27 mouse cellular contexts compared by ENCODE assay signal in genomic region chr12:83298358-83298757, GRCm38 (mm10).
DNase-seq lines count a peak whose midpoint lies in the region; ATAC-seq and TF ChIP-seq lines count a peak whose summit lies in the region.
"Had no signal": no experiment of that assay in that cellular context is flagged by ENCODE, and none has a peak within 500 bp of the region (broad histone marks: within the 10 kb centered on the region; RNA-seq: fewer than 3 reads in every experiment).

No protein-coding gene starts in this region.

- H3K27ac ChIP-seq in liver, embryonic 11.5 days (ENCODE audit: low read depth, low read length) = no peak overlapping the region
- H3K27ac ChIP-seq: embryonic facial prominence, embryonic 13.5 days; embryonic facial prominence, embryonic 15.5 days; forebrain, embryonic 10.5 days; forebrain, embryonic 12.5 days had no signal

- ATAC-seq in G1E (ENCODE audit: extremely low read depth, insufficient number of reproducible peaks, low FRiP score, poor library complexity, severe bottlenecking) = no peak
- peak; percentile 35; the same call in 1 of the 2 replicates for ATAC-seq in granulocyte monocyte progenitor cell, adult 5-6 weeks (replicated peaks; ENCODE audit: poor library complexity, severe bottlenecking)
- ATAC-seq in megakaryocyte progenitor cell, adult 5-6 weeks (replicated peaks; ENCODE audit: poor library complexity) = peak; percentile 50
- no peak for ATAC-seq in liver, embryonic 11.5 days (replicated peaks; ENCODE audit: low FRiP score)
- ATAC-seq: CD4-positive, CD25-positive, alpha-beta regulatory T cell, adult 4 months; forebrain, embryonic 14.5 days; forebrain, embryonic 16.5 days had no signal

- H3K36me3 ChIP-seq in G1E (replicated peaks) = peaks cover 31% of the 10 kb centered on the region
- H3K36me3 ChIP-seq in liver, embryonic 11.5 days (ENCODE audit: control insufficient read depth, insufficient read depth, low read length) = no peaks in the 10 kb centered on the region
- H3K36me3 ChIP-seq: embryonic facial prominence, embryonic 13.5 days; embryonic facial prominence, embryonic 15.5 days; forebrain, embryonic 10.5 days; forebrain, embryonic 12.5 days had no signal

- H3K4me2 ChIP-seq in liver, embryonic 11.5 days = no peak overlapping the region
- H3K4me2 ChIP-seq: embryonic facial prominence, embryonic 13.5 days; embryonic facial prominence, embryonic 15.5 days; forebrain, embryonic 12.5 days had no signal

- TF ChIP-seq CTCF in G1E (IDR thresholded peaks at IDR 0.05; ENCODE audit: low read depth, low read length) = no peak

- WGBS in liver, embryonic 11.5 days = 57% methylated on average over 5 of the region's 5 CpGs

- H3K9me3 ChIP-seq in G1E (replicated peaks) = peaks cover 5% of the 10 kb centered on the region
- H3K9me3 ChIP-seq in liver, embryonic 11.5 days (ENCODE audit: control insufficient read depth, low read length) = no peaks in the 10 kb centered on the region
- H3K9me3 ChIP-seq: embryonic facial prominence, embryonic 13.5 days; embryonic facial prominence, embryonic 15.5 days; forebrain, embryonic 10.5 days; forebrain, embryonic 12.5 days had no signal

- peak; percentile 29 for DNase-seq in G1E (ENCODE audit: low spot score)
- peak; percentile 78 for DNase-seq in MEL-GATA-1-ER (ENCODE audit: extremely low read depth, low read depth)
- DNase-seq in urinary bladder, postnatal 14 days (ENCODE audit: low spot score) = no peak
- no peak for DNase-seq in heart, adult 11 months
- no peak for DNase-seq in liver, embryonic 11.5 days (ENCODE audit: low spot score)
- no peak for DNase-seq in left cerebral cortex, adult 9 months (ENCODE audit: low spot score in 2 of 2)
- DNase-seq: adrenal gland, adult 2 months; adrenal gland, postnatal 10 days; adrenal gland, postnatal 25 days; B cell, adult 2 months; cerebellum, adult 11 months; cerebellum, adult 18-20 months; cerebellum, adult 8-10 months; cerebellum, adult 9-11 months; cerebellum, postnatal 14 days; cerebellum, postnatal 36 days had no signal

- no peak overlapping the region for H3K4me3 ChIP-seq in G1E (ENCODE audit: low read depth, low read length)
- H3K4me3 ChIP-seq in liver, embryonic 11.5 days (ENCODE audit: low read depth, low read length) = no peak overlapping the region
- H3K4me3 ChIP-seq: embryonic facial prominence, embryonic 13.5 days; embryonic facial prominence, embryonic 15.5 days; erythroblast, embryonic 14.5 days; forebrain, embryonic 10.5 days; forebrain, embryonic 12.5 days had no signal

- no peak overlapping the region for H3K9ac ChIP-seq in liver, embryonic 11.5 days (ENCODE audit: low read depth, low read length)
- H3K9ac ChIP-seq: embryonic facial prominence, embryonic 13.5 days; embryonic facial prominence, embryonic 15.5 days; forebrain, embryonic 12.5 days had no signal

- no peaks in the 10 kb centered on the region for H3K27me3 ChIP-seq in G1E (ENCODE audit: insufficient read depth, low read length)
- H3K27me3 ChIP-seq in liver, embryonic 11.5 days (replicated peaks; ENCODE audit: control insufficient read depth, insufficient read depth, low read length) = no peaks in the 10 kb centered on the region
- H3K27me3 ChIP-seq: CH12.LX; embryonic facial prominence, embryonic 15.5 days; forebrain, embryonic 12.5 days had no signal

- H3K4me1 ChIP-seq in G1E (ENCODE audit: insufficient read depth, low read depth, low read length) = peaks cover 6% of the 10 kb centered on the region; the same call in 1 of the 2 replicates
- H3K4me1 ChIP-seq in liver, embryonic 11.5 days (replicated peaks; ENCODE audit: control insufficient read depth, insufficient read depth, low read length) = no peaks in the 10 kb centered on the region

Comparison
In these comparisons a context has a peak if more than half of its experiments do, and no peak if none do; other contexts are left out.
1. ATAC-seq: peak in granulocyte monocyte progenitor cell, adult 5-6 weeks (single experiment) and megakaryocyte progenitor cell, adult 5-6 weeks (single experiment); none in G1E (single experiment) and liver, embryonic 11.5 days (single experiment).
2. DNase-seq: peak in G1E (single experiment) and MEL-GATA-1-ER (single experiment); none in urinary bladder, postnatal 14 days (single experiment), heart, adult 11 months (single experiment), liver, embryonic 11.5 days (single experiment) and left cerebral cortex, adult 9 months (0 of 2).